Mouse (Mus musculus) mouse trophoblast stem cell (cell line): ENCODE data around the gene Pcolce.

Experiments
- in situ Hi-C, 2 experiments: fragments of 300-500 bp; cut with MseI, MboI; formaldehyde crosslinking; loops; 2 replicates in 1 of 2; 3 replicates in 1 of 2; pipeline ENCODE4 v1.15.1; 2025

Gene Pcolce

GRCm38 (mm10) chr5:137596601-137597261 lies 16.9 kb downstream of the Pcolce start:
- in situ Hi-C loops, result no loop called here

- in situ Hi-C loops, result no loop called here
These were observed 17.7 kb downstream of the Pcolce start for GRCm38 (mm10) chr5:137595921-137596320.

GRCm38 (mm10) chr5:137590507-137590906 lies 23.1 kb downstream of the Pcolce start:
- in situ Hi-C loops, result no loop called here

- in situ Hi-C loops, result no loop called here
These were observed 28.6 kb downstream of the Pcolce start for GRCm38 (mm10) chr5:137584976-137585375.

GRCm38 (mm10) chr5:137583670-137584169 lies 29.9 kb downstream of the Pcolce start:
- in situ Hi-C loops, result no loop called here

GRCm38 (mm10) chr5:137582702-137583101 lies 30.9 kb downstream of the Pcolce start:
- in situ Hi-C loops, result no loop called here

- in situ Hi-C loops, result no loop called here
These were observed 33.3 kb downstream of the Pcolce start for GRCm38 (mm10) chr5:137580246-137580645.

- in situ Hi-C loops, result no loop called here
These were observed 39.1 kb downstream of the Pcolce start for GRCm38 (mm10) chr5:137574470-137574901.

GRCm38 (mm10) chr5:137570691-137571586 lies 42.6 kb downstream of the Pcolce start:
- in situ Hi-C loops, result no loop called here

GRCm38 (mm10) chr5:137570181-137570580 lies 43.4 kb downstream of the Pcolce start:
- in situ Hi-C loops, result no loop called here

- in situ Hi-C loops, result no loop called here
These were observed 43.9 kb downstream of the Pcolce start, which contains the start of gene Tfr2 for GRCm38 (mm10) chr5:137569665-137570064. Gene Tfr2 (plus strand): TSS chr5:137569840.

GRCm38 (mm10) chr5:137569031-137569430 lies 44.6 kb downstream of the Pcolce start:
- in situ Hi-C loops, result no loop called here

- in situ Hi-C loops, result no loop called here
These were observed 45.3 kb downstream of the Pcolce start for GRCm38 (mm10) chr5:137568223-137568798.

GRCm38 (mm10) chr5:137566416-137566815 lies 47.2 kb downstream of the Pcolce start:
- in situ Hi-C loops, result no loop called here

GRCm38 (mm10) chr5:137565744-137566143 lies 47.8 kb downstream of the Pcolce start:
- in situ Hi-C loops, result no loop called here

GRCm38 (mm10) chr5:137562965-137563364 lies 50.6 kb downstream of the Pcolce start:
- in situ Hi-C loops, result no loop called here

GRCm38 (mm10) chr5:137561556-137561955 lies 52.0 kb downstream of the Pcolce start:
- in situ Hi-C loops, result no loop called here
